Mouse (Mus musculus) neural tube, embryonic 14.5 days (tissue): Measurements from ENCODE around the gene Spint2. TPM values are rescaled to one million over a fixed set of nuclear protein-coding genes. Genes with fewer than 3 reads are reported as not detected.

Experiments used
- ATAC-seq: fragments of 200-750 bp; cut with Nextera tagmentation; 2 replicates; pipeline ENCODE4 v1.8.0; 2017; ENCODE audit warnings: low read depth, mild to moderate bottlenecking, moderate TSS enrichment, moderate library complexity
- H3K27ac ChIP-seq: fragments of 300-500 bp; sonication (generic); 2 replicates; pipeline ENCODE4 v1.5.1; 2014; ENCODE audit warnings: low read depth, mild to moderate bottlenecking, control low read depth, low read length, moderate library complexity, mixed read lengths
- H3K27me3 ChIP-seq: fragments of 300-500 bp; sonication (generic); 2 replicates; pipeline ENCODE4 v1.6.1; 2014; ENCODE audit warnings: low read length; ENCODE audit not compliant: control insufficient read depth, insufficient read depth
- H3K36me3 ChIP-seq: fragments of 300-500 bp; sonication (generic); 2 replicates; pipeline ENCODE4 v1.6.1; 2014; ENCODE audit warnings: low read length, mixed read lengths; ENCODE audit not compliant: control insufficient read depth, insufficient read depth
- H3K4me1 ChIP-seq: fragments of 300-500 bp; sonication (generic); 2 replicates; pipeline ENCODE4 v1.6.1; 2014; ENCODE audit warnings: low read length; ENCODE audit not compliant: control insufficient read depth, insufficient read depth
- H3K4me2 ChIP-seq: fragments of 300-500 bp; sonication (generic); 2 replicates; pipeline ENCODE4 v1.6.1; 2014; ENCODE audit warnings: mild to moderate bottlenecking, low read depth, low read length, control low read depth
- H3K4me3 ChIP-seq: fragments of 300-500 bp; sonication (generic); 2 replicates; pipeline ENCODE4 v1.5.1; 2014; ENCODE audit warnings: low read depth, low read length, control low read depth, mixed read lengths
- H3K9ac ChIP-seq: fragments of 300-500 bp; sonication (generic); replicated peaks from 2 replicates; pipeline ENCODE4 v1.6.1; 2014; ENCODE audit warnings: low read depth, mild to moderate bottlenecking, control low read depth, low read length, mixed read lengths
- H3K9me3 ChIP-seq: fragments of 300-500 bp; sonication (generic); 2 replicates; pipeline ENCODE4 v1.6.1; 2016; ENCODE audit warnings: low read length; ENCODE audit not compliant: control insufficient read depth
- WGBS: fragments of 180-500 bp; shearing (Covaris S2); extraction: QIAGEN DNeasy Blood & Tissue Kit; methylation state at CpG from one replicate; pipeline ENCODE4 v1.1.7; 2014; 5-methylcytosine and 5-hydroxymethylcytosine counted together
- polyA plus RNA-seq: library from polyadenylated mRNA; unstranded; fragments of >200 nt; fragmentation: Nextera tagmentation; extraction: Ambion mirVana; gene quantifications from 2 replicates; pipeline ENCODE4 v1.2.1, GENCODE M21; 2014

Spint2 gene
- polyA plus RNA-seq, 1 experiment from 2014 or later = 62.4 TPM

- Histone ChIP-seq H3K27me3 (no peaks in the 10 kb centered on the region), H3K27ac (peak overlapping the region; percentile 85), H3K36me3 (no peaks in the 10 kb centered on the region), H3K4me2 (peak overlapping the region; percentile 95), H3K4me1 (peaks cover 33% of the 10 kb centered on the region), H3K9ac (peak overlapping the region; percentile 85), H3K4me3 (peak overlapping the region; percentile 72), H3K9me3 (no peaks in the 10 kb centered on the region)
- ATAC-seq = no peak
- 11% methylated on average over 9 of the region's 9 CpGs for WGBS
Observed at GRCm38 (mm10) chr7:29305263-29305988, 23.7 kb upstream of the Spint2 start.

- no peaks in the 10 kb centered on the region for H3K36me3 ChIP-seq
- H3K4me3 ChIP-seq = peak overlapping the region; percentile 72
- H3K27me3 ChIP-seq = no peaks in the 10 kb centered on the region
- H3K4me1 ChIP-seq = peaks cover 30% of the 10 kb centered on the region
- WGBS = under 1% methylated on average over 36 of the region's 48 CpGs
- no peaks in the 10 kb centered on the region for H3K9me3 ChIP-seq
- H3K27ac ChIP-seq = peak overlapping the region; percentile 85
- peak overlapping the region; percentile 85 for H3K9ac ChIP-seq
- H3K4me2 ChIP-seq = peak overlapping the region; percentile 95
- ATAC-seq = 0 out of 2 replicates have a peak, but pooled peaks have one; percentile 3
Observed at GRCm38 (mm10) chr7:29304463-29305262, 23.0 kb upstream of the Spint2 start.

- Histone ChIP-seq H3K9me3 (no peaks in the 10 kb centered on the region), H3K9ac (peak within 1 kb of the TSS; percentile 85), H3K36me3 (no peaks in the 10 kb centered on the region), H3K4me1 (peaks cover 26% of the 10 kb centered on the region), H3K4me2 (peak within 1 kb of the TSS; percentile 95), H3K4me3 (peak within 1 kb of the TSS; percentile 72), H3K27ac (peak within 1 kb of the TSS; percentile 85), H3K27me3 (no peaks in the 10 kb centered on the region)
- WGBS = under 1% methylated on average over 45 of the region's 67 CpGs
- peak; percentile 83 for ATAC-seq
Observed at GRCm38 (mm10) chr7:29303738-29304462, 22.2 kb upstream of the Spint2 start, which contains the start of gene Dpf1. Dpf1 (plus strand) TSS chr7:29303951.

- no peak for ATAC-seq
- 71% methylated on average over 7 of the region's 7 CpGs for WGBS
Observed at GRCm38 (mm10) chr7:29302641-29303040, 20.9 kb upstream of the Spint2 start.

GRCm38 (mm10) chr7:29301127-29301566 lies 19.4 kb upstream of the Spint2 start:
- Histone ChIP-seq H3K36me3 (no peaks in the 10 kb centered on the region), H3K27ac (no peak overlapping the region; the same call in 1 of the 2 replicates), H3K27me3 (no peaks in the 10 kb centered on the region), H3K4me3 (no peak overlapping the region), H3K9ac (no peak overlapping the region), H3K9me3 (no peaks in the 10 kb centered on the region), H3K4me2 (0 out of 2 replicates have a peak overlapping the region, but pooled peaks have one; percentile 22), H3K4me1 (peaks cover 13% of the 10 kb centered on the region)
- WGBS = 2% methylated on average over 7 of the region's 7 CpGs
- ATAC-seq = no peak

More at GRCm38 (mm10) chr7:29302641-29303040, 20.9 kb upstream of the Spint2 start:
- H3K9ac ChIP-seq = no peak overlapping the region
- H3K36me3 ChIP-seq = no peaks in the 10 kb centered on the region
- peaks cover 26% of the 10 kb centered on the region for H3K4me1 ChIP-seq
- H3K4me2 ChIP-seq = no peak overlapping the region
- no peak overlapping the region for H3K27ac ChIP-seq
- H3K9me3 ChIP-seq = no peaks in the 10 kb centered on the region
- no peak overlapping the region for H3K4me3 ChIP-seq
- no peaks in the 10 kb centered on the region for H3K27me3 ChIP-seq

GRCm38 (mm10) chr7:29296998-29297397 lies 15.3 kb upstream of the Spint2 start:
- no peak for ATAC-seq
- Histone ChIP-seq H3K27ac (no peak overlapping the region), H3K4me1 (peaks cover 6% of the 10 kb centered on the region; the same call in 1 of the 2 replicates), H3K36me3 (no peaks in the 10 kb centered on the region), H3K4me3 (no peak overlapping the region), H3K9me3 (no peaks in the 10 kb centered on the region), H3K9ac (no peak overlapping the region), H3K27me3 (no peaks in the 10 kb centered on the region), H3K4me2 (no peak overlapping the region)
- 10% methylated on average over 10 of the region's 10 CpGs for WGBS

- 80% methylated on average over 24 of the region's 24 CpGs for WGBS
Observed at GRCm38 (mm10) chr7:29295861-29296647, 14.3 kb upstream of the Spint2 start.

GRCm38 (mm10) chr7:29294111-29294761 lies 12.5 kb upstream of the Spint2 start:
- Histone ChIP-seq H3K36me3 (no peaks in the 10 kb centered on the region), H3K9ac (no peak overlapping the region), H3K27ac (no peak overlapping the region), H3K4me2 (no peak overlapping the region), H3K27me3 (no peaks in the 10 kb centered on the region), H3K9me3 (no peaks in the 10 kb centered on the region), H3K4me1 (peaks cover 6% of the 10 kb centered on the region; the same call in 1 of the 2 replicates), H3K4me3 (no peak overlapping the region)
- ATAC-seq = no peak
- WGBS = 55% methylated on average over 13 of the region's 13 CpGs

More at GRCm38 (mm10) chr7:29295861-29296647, 14.3 kb upstream of the Spint2 start:
- no peak for ATAC-seq
- Histone ChIP-seq H3K9me3 (no peaks in the 10 kb centered on the region), H3K4me2 (no peak overlapping the region), H3K36me3 (no peaks in the 10 kb centered on the region), H3K27ac (no peak overlapping the region), H3K4me3 (no peak overlapping the region), H3K9ac (no peak overlapping the region), H3K4me1 (peaks cover 6% of the 10 kb centered on the region; the same call in 1 of the 2 replicates), H3K27me3 (no peaks in the 10 kb centered on the region)
